Mouse (Mus musculus) G1E (cell line): ENCODE results near the gene Kbtbd12. TPM values are rescaled to one million over a fixed set of nuclear protein-coding genes. Genes with fewer than 3 reads are reported as not detected.

Experiments used
- ATAC-seq: 2 replicates; pipeline ENCODE4 v1.8.0; 2016; ENCODE audit warnings: mild to moderate bottlenecking; ENCODE audit not compliant: insufficient number of reproducible peaks, poor library complexity, low FRiP score, severe bottlenecking; ENCODE audit errors: extremely low read depth
- DNase-seq: peaks from one replicate; pipeline ENCODE4 v3.0.0; 2012; ENCODE audit warnings: low spot score
- H3K27me3 ChIP-seq: 2 replicates; pipeline ENCODE4 v1.6.1; 2012; ENCODE audit warnings: mild to moderate bottlenecking, low read length, inconsistent platforms; ENCODE audit not compliant: insufficient read depth
- H3K36me3 ChIP-seq: replicated peaks from 2 replicates; pipeline ENCODE3; 2012; ENCODE audit warnings: mild to moderate bottlenecking, inconsistent platforms
- H3K4me1 ChIP-seq: 2 replicates; pipeline ENCODE4 v1.6.1; 2012; ENCODE audit warnings: low read depth, low read length, inconsistent platforms, mixed read lengths; ENCODE audit not compliant: insufficient read depth
- H3K4me3 ChIP-seq: 2 replicates; pipeline ENCODE4 v1.5.1; 2012; ENCODE audit warnings: low read depth, mild to moderate bottlenecking, inconsistent platforms, low read length, moderate library complexity, mixed read lengths
- H3K9me3 ChIP-seq: replicated peaks from 2 replicates; pipeline ENCODE4 v1.6.1; 2012; ENCODE audit warnings: inconsistent platforms
- CTCF ChIP-seq: IDR thresholded peaks from 2 replicates; pipeline ENCODE4 v1.5.1; 2012; ENCODE audit warnings: low read depth, low read length, inconsistent platforms, mixed read lengths
- GATA1 ChIP-seq: IDR thresholded peaks from 2 replicates; pipeline ENCODE4 v1.6.1; 2012; ENCODE audit warnings: borderline replicate concordance, low read length, inconsistent platforms, mixed read lengths
- GATA2 ChIP-seq: IDR thresholded peaks from 2 replicates; pipeline ENCODE4 v1.6.1; 2012; ENCODE audit warnings: low read depth, low read length, inconsistent platforms, borderline replicate concordance
- POLR2AphosphoS5 ChIP-seq: IDR thresholded peaks from 2 replicates; pipeline ENCODE4 v1.6.1; 2012; ENCODE audit warnings: low read depth, low read length, inconsistent platforms; ENCODE audit not compliant: insufficient replicate concordance
- TAL1 ChIP-seq: conservative IDR thresholded peaks from 2 replicates; pipeline ENCODE4 v1.6.1; 2012; ENCODE audit warnings: low read depth, low read length, inconsistent platforms, mixed read lengths
- polyA plus RNA-seq: library from polyadenylated mRNA; stranded (reverse); fragments of >175 nt; gene quantifications from 2 replicates; pipeline ENCODE4 v1.2.3, GENCODE M21; 2012
- total RNA-seq, 2 experiments: library from RNA; stranded (forward) in 1 of 2; stranded (reverse) in 1 of 2; fragments of 200-1000 nt in 1 of 2; fragments of >200 nt in 1 of 2; fragmentation: Nextera tagmentation in 1 of 2; gene quantifications; 2 replicates each; pipeline ENCODE4 v1.2.3; 2014 to 2017

Gene Kbtbd12
- total RNA-seq (2014; fragmentation: Nextera tagmentation) = not detected in 2 replicates
- 0.17 and 0.27 TPM in 2 replicates for total RNA-seq (2017)
- not detected in 2 replicates for polyA plus RNA-seq

GRCm38 (mm10) chr6:88637611-88638301, at the start of gene Kbtbd12:
Gene Kbtbd12, minus strand, starts transcription at chr6:88637950.
- TF ChIP-seq GATA2 (no peak), GATA1 (no peak), POLR2AphosphoS5 (no peak), TAL1 (no peak), CTCF (no peak)
- DNase-seq (no peak), ATAC-seq (no peak)
- Histone ChIP-seq H3K27me3 (no peaks in the 10 kb centered on the region), H3K4me3 (no peak within 1 kb of the TSS), H3K9me3 (peaks cover 17% of the 10 kb centered on the region), H3K4me1 (peaks cover 70% of the 10 kb centered on the region), H3K36me3 (no peaks in the 10 kb centered on the region)

GRCm38 (mm10) chr6:88683380-88684053, 45.8 kb upstream of the Kbtbd12 start:
- no peak overlapping the region for H3K4me3 ChIP-seq
- ATAC-seq (no peak), DNase-seq (no peak)
- H3K36me3 ChIP-seq = no peaks in the 10 kb centered on the region
- peaks cover 13% of the 10 kb centered on the region for H3K27me3 ChIP-seq
- TF ChIP-seq GATA2 (no peak), GATA1 (no peak), CTCF (no peak), TAL1 (no peak), POLR2AphosphoS5 (no peak)
- no peaks in the 10 kb centered on the region for H3K9me3 ChIP-seq
- H3K4me1 ChIP-seq = peaks cover 5% of the 10 kb centered on the region; the same call in 1 of the 2 replicates

DNA sequence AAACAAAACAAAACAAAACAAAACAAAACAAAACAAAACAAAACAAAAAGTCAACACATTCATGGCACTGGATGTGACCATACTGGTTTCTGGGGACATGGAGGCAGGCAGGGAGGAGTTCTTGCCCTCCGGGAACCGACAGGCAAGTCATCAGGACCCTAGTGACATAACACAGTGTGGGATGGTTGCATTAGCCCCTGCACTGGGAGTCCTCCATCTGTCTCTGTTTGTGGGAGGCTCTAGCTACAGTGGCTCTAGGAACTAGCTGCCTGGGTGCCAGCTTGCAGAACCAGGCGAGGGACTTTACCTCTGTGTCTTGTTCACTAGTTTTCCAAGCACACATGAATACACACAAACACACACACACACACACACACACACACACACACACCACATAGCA, 43.3 kb upstream of the Kbtbd12 start:
- no peaks in the 10 kb centered on the region for H3K4me1 ChIP-seq
- H3K4me3 ChIP-seq = no peak overlapping the region
- no peak for DNase-seq
- H3K9me3 ChIP-seq = no peaks in the 10 kb centered on the region
- H3K27me3 ChIP-seq = peaks cover 8% of the 10 kb centered on the region
- no peaks in the 10 kb centered on the region for H3K36me3 ChIP-seq
- ATAC-seq = no peak
- no peak for TF ChIP-seq POLR2AphosphoS5
- TF ChIP-seq GATA2 = no peak
- TF ChIP-seq TAL1 = no peak
- no peak for TF ChIP-seq GATA1
- no peak for TF ChIP-seq CTCF

- Histone ChIP-seq H3K27me3 (peaks cover 6% of the 10 kb centered on the region), H3K4me1 (no peaks in the 10 kb centered on the region), H3K36me3 (no peaks in the 10 kb centered on the region), H3K9me3 (no peaks in the 10 kb centered on the region), H3K4me3 (no peak overlapping the region)
- DNase-seq (no peak), ATAC-seq (no peak)
- TF ChIP-seq POLR2AphosphoS5 (no peak), GATA2 (no peak), CTCF (no peak), TAL1 (no peak), GATA1 (no peak)
These were observed 40.0 kb upstream of the Kbtbd12 start for GRCm38 (mm10) chr6:88677738-88678137.

GRCm38 (mm10) chr6:88676753-88677736, 39.3 kb upstream of the Kbtbd12 start:
- DNase-seq (no peak), ATAC-seq (no peak)
- Histone ChIP-seq H3K27me3 (peaks cover 3% of the 10 kb centered on the region), H3K9me3 (no peaks in the 10 kb centered on the region), H3K4me1 (no peaks in the 10 kb centered on the region), H3K36me3 (no peaks in the 10 kb centered on the region), H3K4me3 (no peak overlapping the region)
- TF ChIP-seq POLR2AphosphoS5 (no peak), CTCF (no peak), TAL1 (no peak), GATA1 (no peak), GATA2 (no peak)

- no peak overlapping the region for H3K4me3 ChIP-seq
- no peak for ATAC-seq
- DNase-seq = no peak
These were observed 38.1 kb upstream of the Kbtbd12 start for GRCm38 (mm10) chr6:88675815-88676214.

More at GRCm38 (mm10) chr6:88675815-88676214, 38.1 kb upstream of the Kbtbd12 start:
- no peaks in the 10 kb centered on the region; the same call in 1 of the 2 replicates for H3K27me3 ChIP-seq
- H3K36me3 ChIP-seq = no peaks in the 10 kb centered on the region
- TF ChIP-seq GATA1 = no peak
- no peak for TF ChIP-seq TAL1
- no peak for TF ChIP-seq POLR2AphosphoS5
- TF ChIP-seq CTCF = no peak
- TF ChIP-seq GATA2 = no peak
- no peaks in the 10 kb centered on the region for H3K9me3 ChIP-seq
- no peaks in the 10 kb centered on the region for H3K4me1 ChIP-seq
